Comparison of ENCODE assay signal across 14 mouse cellular contexts in genomic region chr9:71364047-71364665, GRCm38 (mm10).
A peak's percentile ranks its signal among the peaks of the same experiment; 100 is the strongest.
DNase-seq lines count a peak whose midpoint lies in the region; ATAC-seq and TF ChIP-seq lines count a peak whose summit lies in the region.
"Had no signal": no experiment of that assay in that cellular context is flagged by ENCODE, and none has a peak within 500 bp of the region (broad histone marks: within the 10 kb centered on the region; RNA-seq: fewer than 3 reads in every experiment).

No protein-coding gene starts in this region.

- TF ChIP-seq EP300 in liver, postnatal 0 days (IDR thresholded peaks at IDR 0.05; ENCODE audit: low read depth): no peak

- H3K36me3 ChIP-seq in liver, postnatal 0 days (replicated peaks; ENCODE audit: insufficient read depth, low read length): no peaks in the 10 kb centered on the region
- no peaks in the 10 kb centered on the region for H3K36me3 ChIP-seq in hindbrain, embryonic 16.5 days (ENCODE audit: control insufficient read depth, insufficient read depth, low read length)
- H3K36me3 ChIP-seq: embryonic facial prominence, embryonic 13.5 days; hindbrain, embryonic 15.5 days; liver, embryonic 13.5 days had no signal

- peak; percentile 15 for DNase-seq in layer of hippocampus, adult 11-12 months (ENCODE audit: low spot score)
- DNase-seq in layer of hippocampus, adult 9-10 months (ENCODE audit: low spot score): no peak
- peak; percentile 15 for DNase-seq in right cerebral cortex, postnatal 25 days
- DNase-seq in right cerebral cortex, postnatal 14 days: no peak
- DNase-seq in brain, adult 2 months (ENCODE audit: low read depth, low spot score): peak; percentile 69
- DNase-seq in liver, postnatal 0 days: no peak
- DNase-seq: cerebellum, postnatal 36 days; kidney, adult 18-20 months; kidney, postnatal 4 days; liver, embryonic 13.5 days; lung, postnatal 10 days had no signal

- no peak for TF ChIP-seq CTCF in liver, postnatal 0 days (IDR thresholded peaks at IDR 0.05; ENCODE audit: low read depth)

- no peak overlapping the region for H3K27ac ChIP-seq in liver, postnatal 0 days (ENCODE audit: low read depth)
- H3K27ac ChIP-seq in hindbrain, embryonic 16.5 days (ENCODE audit: low read depth, low read length): no peak overlapping the region
- H3K27ac ChIP-seq: hindbrain, embryonic 15.5 days; liver, embryonic 13.5 days had no signal

- peaks cover 3% of the 10 kb centered on the region; the same call in 1 of the 2 replicates for H3K9me3 ChIP-seq in liver, postnatal 0 days (ENCODE audit: low read length)
- H3K9me3 ChIP-seq in hindbrain, embryonic 16.5 days (ENCODE audit: control insufficient read depth, low read length): no peaks in the 10 kb centered on the region
- H3K9me3 ChIP-seq: hindbrain, embryonic 15.5 days; liver, embryonic 13.5 days had no signal

- no peaks in the 10 kb centered on the region for H3K4me1 ChIP-seq in liver, postnatal 0 days (ENCODE audit: insufficient read depth)
- H3K4me1 ChIP-seq in hindbrain, embryonic 16.5 days (ENCODE audit: control insufficient read depth, insufficient read depth, low read depth, low read length): no peaks in the 10 kb centered on the region
- H3K4me1 ChIP-seq: hindbrain, embryonic 15.5 days; liver, embryonic 13.5 days had no signal

- H3K27me3 ChIP-seq in liver, postnatal 0 days (ENCODE audit: insufficient read depth, low read length): no peaks in the 10 kb centered on the region
- no peaks in the 10 kb centered on the region for H3K27me3 ChIP-seq in hindbrain, embryonic 16.5 days (replicated peaks; ENCODE audit: control insufficient read depth, insufficient read depth, low read length)
- H3K27me3 ChIP-seq: embryonic facial prominence, embryonic 13.5 days; hindbrain, embryonic 15.5 days; liver, embryonic 13.5 days had no signal

- no peak overlapping the region for H3K4me2 ChIP-seq in liver, postnatal 0 days (ENCODE audit: low read depth, low read length)
- H3K4me2 ChIP-seq in hindbrain, embryonic 16.5 days (ENCODE audit: low read length): no peak overlapping the region
- H3K4me2 ChIP-seq: embryonic facial prominence, embryonic 13.5 days; hindbrain, embryonic 15.5 days; liver, embryonic 13.5 days had no signal

- WGBS in liver, postnatal 0 days (ENCODE audit: insufficient replicate concordance): 77% methylated on average over 8 of the region's 8 CpGs
- WGBS in hindbrain, embryonic 16.5 days: 54% methylated on average over 8 of the region's 8 CpGs

- ATAC-seq in liver, postnatal 0 days: no peak
- ATAC-seq in hindbrain, embryonic 16.5 days: no peak

- H3K9ac ChIP-seq in liver, postnatal 0 days (replicated peaks): no peak overlapping the region
- H3K9ac ChIP-seq in hindbrain, embryonic 16.5 days (ENCODE audit: low read depth, low read length): no peak overlapping the region
- H3K9ac ChIP-seq: embryonic facial prominence, embryonic 13.5 days; hindbrain, embryonic 15.5 days; liver, embryonic 13.5 days had no signal

- H3K4me3 ChIP-seq in liver, postnatal 0 days (ENCODE audit: low read depth, low read length): no peak overlapping the region
- H3K4me3 ChIP-seq in hindbrain, embryonic 16.5 days (ENCODE audit: low read length): no peak overlapping the region
- H3K4me3 ChIP-seq: embryonic facial prominence, embryonic 13.5 days; hindbrain, embryonic 15.5 days; liver, embryonic 13.5 days had no signal

Comparison
In these comparisons a context has a peak if more than half of its experiments do, and no peak if none do; other contexts are left out.
1. DNase-seq: peak in layer of hippocampus, adult 11-12 months (single experiment), right cerebral cortex, postnatal 25 days (single experiment) and brain, adult 2 months (single experiment); none in layer of hippocampus, adult 9-10 months (single experiment), right cerebral cortex, postnatal 14 days (single experiment) and liver, postnatal 0 days (single experiment).